Mouse (Mus musculus): ENCODE measurements around the gene Wdpcp.

Gene Wdpcp

DNA sequence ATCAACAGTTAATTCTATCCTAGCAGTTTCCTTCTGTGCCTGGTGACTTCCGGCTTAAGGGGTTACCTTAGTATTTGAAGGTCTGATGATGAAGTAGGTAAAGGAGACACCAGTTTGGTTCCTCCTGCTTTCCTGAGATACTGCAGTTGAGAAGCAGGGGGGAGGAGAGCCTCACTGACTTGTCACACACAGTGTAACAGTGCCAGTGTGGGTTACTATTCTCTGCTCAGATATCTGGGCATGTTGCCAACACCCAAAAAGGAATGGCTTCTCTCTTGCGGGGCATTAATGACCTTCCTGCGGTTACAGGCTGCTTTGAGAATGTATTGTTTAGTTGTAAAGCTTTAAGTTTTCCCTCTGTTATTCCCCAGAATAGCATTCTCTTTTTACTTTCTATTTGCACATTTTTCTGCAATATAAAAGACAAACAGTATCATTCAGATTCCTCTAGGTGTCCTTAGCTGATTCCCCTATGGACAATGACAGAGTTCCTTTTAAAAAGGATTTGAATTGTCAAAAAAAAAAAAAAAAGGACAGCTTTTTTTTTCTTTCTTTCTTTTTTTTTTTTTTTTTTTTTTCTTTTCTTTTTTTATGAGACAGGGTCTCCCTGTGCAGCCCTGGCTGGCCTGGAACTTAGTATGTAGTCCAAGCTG lies 2.5 kb upstream of the Wdpcp start:
- DNase-seq, result no peak

GRCm38 (mm10) chr11:21570109-21570474 lies 1.9 kb upstream of the Wdpcp start:
- no peak for DNase-seq

GRCm38 (mm10) chr11:21570973-21571372 lies 1.1 kb upstream of the Wdpcp start:
- peak; percentile 44 for DNase-seq

DNA sequence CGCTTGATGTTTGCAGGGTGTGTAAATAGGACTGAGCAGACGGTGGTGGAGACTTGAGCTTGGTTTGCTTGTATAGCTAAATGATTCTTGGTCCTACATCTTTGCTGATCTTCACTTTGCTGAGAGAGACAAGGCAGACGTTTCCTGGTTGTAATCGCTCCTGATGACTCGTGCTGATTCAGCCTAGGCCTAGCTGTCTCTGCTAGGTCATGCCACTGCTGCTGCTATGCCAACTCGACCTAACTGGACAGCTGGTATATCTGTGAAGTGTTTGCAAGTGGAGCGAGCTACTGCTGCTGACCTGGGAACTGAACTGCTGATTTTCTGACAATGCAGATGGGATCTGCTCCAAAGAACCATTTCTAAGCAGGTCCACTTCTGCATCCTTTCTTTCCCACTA lies 9.4 kb downstream of the Wdpcp start:
- no peak for DNase-seq

GRCm38 (mm10) chr11:21583286-21583685 lies 11.3 kb downstream of the Wdpcp start:
- DNase-seq, result no peak

DNA sequence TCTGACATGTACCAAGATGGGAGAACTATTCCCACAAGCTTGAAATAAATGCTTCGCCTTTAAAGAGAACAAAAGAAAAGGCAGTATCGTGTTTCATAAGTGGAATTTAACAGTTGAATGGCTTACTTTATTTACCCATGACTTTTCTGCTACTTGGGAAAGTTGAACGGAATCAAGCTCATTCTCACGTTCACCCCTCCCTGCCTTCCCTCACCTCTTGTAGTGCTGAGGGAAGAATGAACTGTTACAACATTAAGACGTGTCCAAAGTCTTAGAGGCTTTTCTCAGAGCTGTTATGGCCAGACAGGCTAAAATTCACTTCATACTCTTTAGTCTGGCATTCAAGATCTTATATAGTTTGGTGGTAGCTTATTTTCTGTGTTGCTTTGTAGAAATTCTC lies 30.5 kb downstream of the Wdpcp start:
- no peak for DNase-seq

GRCm38 (mm10) chr11:21615915-21616314 lies 43.9 kb downstream of the Wdpcp start:
- DNase-seq, result no peak

GRCm38 (mm10) chr11:21634171-21634907 lies 62.3 kb downstream of the Wdpcp start:
- no peak for DNase-seq

DNA sequence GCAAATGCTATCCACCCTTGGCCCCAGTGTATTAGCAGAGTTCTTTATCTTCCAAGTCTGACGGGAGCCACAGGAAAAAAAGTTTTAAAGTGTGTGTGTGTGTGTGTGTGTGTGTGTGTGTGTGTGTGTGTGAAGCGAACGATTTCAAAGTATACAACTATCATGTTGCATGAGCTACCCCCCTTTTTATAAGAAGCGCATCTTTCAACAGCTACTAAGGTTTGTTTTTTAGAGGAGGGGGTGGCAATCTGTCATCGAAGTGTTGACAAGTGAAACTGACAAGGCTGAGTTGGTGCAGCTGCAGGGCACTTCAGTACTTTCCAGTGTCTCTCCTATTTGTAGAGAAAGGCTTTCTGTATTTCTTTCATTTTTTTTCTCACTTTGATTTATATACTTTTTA lies 66.3 kb downstream of the Wdpcp start:
- no peak for DNase-seq

DNA sequence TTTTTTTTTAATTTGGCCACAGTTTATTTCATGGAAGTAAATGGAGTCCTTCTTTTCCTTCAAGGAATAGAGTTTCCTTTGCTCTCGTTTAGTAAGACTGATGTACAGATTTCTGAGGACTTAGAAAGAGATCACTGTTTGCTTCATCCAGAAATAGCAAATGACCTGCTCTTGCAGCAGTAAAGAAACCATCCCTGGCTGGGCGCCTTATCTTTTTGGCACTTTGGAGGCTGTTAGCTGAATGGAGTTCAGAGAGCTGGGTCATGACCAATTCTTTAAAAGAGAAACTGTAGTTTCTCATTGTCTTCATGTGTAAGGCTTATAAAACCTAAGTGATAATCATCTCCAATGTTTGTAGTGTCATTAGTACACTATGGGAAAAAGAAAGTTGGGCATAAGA lies 67.5 kb downstream of the Wdpcp start:
- no peak for DNase-seq

- no peak for DNase-seq
Observed at GRCm38 (mm10) chr11:21644231-21644630, 72.2 kb downstream of the Wdpcp start.

- DNase-seq, result no peak
Observed at GRCm38 (mm10) chr11:21646136-21646535, 74.1 kb downstream of the Wdpcp start.

- peak; percentile 16 for DNase-seq
Observed at GRCm38 (mm10) chr11:21658985-21659384, 87.0 kb downstream of the Wdpcp start.

GRCm38 (mm10) chr11:21677034-21677433 lies 105.0 kb downstream of the Wdpcp start:
- no peak for DNase-seq

DNA sequence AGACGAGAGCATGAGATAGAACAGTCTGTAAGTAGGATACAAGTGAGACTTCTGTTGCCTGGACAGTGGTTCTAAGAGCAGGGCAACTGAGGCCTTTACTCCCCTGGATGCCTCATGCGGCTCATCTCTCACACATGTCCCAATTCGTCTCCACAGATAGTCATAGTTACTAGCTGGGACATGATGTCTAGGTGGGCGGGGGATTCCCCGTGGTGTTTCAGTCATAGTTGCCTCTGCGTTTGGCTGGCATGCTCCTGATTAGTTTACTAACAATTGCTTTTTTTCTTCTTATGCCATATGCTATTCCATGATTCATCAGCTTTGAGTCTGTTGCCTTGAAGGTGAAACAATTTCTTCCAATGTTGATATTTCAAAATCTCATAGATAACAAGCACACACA lies 116.4 kb downstream of the Wdpcp start:
- peak; percentile 11 for DNase-seq

DNA sequence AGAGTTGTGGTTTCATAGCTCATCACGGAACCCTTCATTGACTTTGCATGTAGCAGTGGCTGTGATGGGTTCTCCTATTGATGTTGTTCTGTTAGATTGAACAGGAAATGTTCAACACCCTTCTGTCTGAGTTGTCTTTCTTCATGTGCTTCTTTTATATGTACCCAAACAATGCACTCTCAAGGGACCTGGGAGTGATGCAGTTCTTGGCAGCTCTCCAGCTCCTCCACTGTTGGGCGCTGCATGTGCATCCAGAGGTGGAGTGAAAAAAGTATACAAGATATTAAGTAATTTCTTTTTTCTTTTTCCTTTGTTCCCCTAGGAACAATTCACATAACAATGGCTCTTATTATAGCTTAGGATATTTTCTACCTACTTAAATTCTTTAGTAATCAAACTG lies 118.7 kb downstream of the Wdpcp start:
- DNase-seq, result no peak

- DNase-seq, result no peak
Observed at GRCm38 (mm10) chr11:21694087-21694486, 122.1 kb downstream of the Wdpcp start.

DNA sequence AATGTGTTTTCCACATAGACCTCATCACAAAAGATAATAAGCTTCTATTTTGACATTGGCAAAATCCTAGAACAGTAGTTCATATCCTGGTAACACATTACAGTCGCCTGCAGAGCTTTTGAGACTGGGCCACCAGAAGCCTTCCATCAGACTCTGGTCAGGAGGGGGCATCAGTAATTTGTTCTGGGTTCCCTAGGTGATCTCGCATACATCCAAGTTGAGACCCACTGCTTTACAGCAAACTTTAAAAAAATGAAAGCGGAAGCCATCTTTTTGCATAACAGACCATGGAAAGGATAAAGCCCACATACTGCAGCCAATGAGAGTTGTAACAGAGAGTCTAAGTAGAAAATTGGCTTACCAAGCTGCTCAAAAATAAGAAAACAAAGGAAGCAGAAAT lies 125.6 kb downstream of the Wdpcp start:
- DNase-seq, result no peak

GRCm38 (mm10) chr11:21713508-21713907 lies 141.5 kb downstream of the Wdpcp start:
- DNase-seq, result no peak

DNA sequence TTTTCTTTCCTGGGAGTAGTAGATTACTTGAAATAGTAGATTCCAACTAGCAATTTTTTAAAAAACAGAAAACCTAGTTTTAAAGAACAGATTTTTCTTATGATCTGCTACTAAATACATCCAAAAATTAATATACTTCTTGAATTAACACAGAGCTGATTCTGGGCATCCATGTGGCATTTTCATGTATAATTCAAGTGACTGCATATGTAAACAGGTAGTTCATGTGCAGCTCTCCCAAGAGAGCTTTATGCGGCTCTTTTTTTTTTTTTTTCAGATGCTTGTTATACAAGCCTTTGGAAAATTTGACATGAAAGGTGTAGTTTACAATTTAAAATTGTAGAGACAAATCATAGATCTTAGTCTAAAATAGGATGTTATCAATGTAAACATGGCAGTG lies 142.0 kb downstream of the Wdpcp start:
- DNase-seq, result no peak

GRCm38 (mm10) chr11:21726329-21726728 lies 154.3 kb downstream of the Wdpcp start:
- no peak for DNase-seq

DNA sequence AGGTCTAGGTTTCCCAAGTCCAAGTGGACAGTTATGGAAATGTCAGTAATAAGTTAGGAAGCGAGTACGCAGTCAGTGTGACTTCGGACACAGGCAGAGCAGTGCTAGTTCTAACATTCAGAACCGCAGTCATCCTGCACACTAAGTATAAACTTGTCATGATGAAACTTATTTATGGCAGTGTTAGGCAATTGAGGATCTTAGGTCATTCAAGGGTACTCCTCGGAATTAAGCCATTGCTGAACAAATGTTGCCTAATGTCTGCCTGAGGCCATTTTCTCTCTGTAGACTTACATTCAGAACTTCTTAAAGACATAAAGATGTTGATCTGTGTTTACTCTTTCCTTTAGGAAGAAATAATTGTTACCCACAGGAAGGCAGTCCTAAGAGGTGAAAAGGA lies 157.0 kb downstream of the Wdpcp start:
- no peak for DNase-seq

GRCm38 (mm10) chr11:21729961-21730360 lies 157.9 kb downstream of the Wdpcp start:
- DNase-seq, result no peak

GRCm38 (mm10) chr11:21735272-21735671 lies 163.2 kb downstream of the Wdpcp start:
- no peak for DNase-seq

- DNase-seq, result no peak
Observed at GRCm38 (mm10) chr11:21749487-21749886, 177.5 kb downstream of the Wdpcp start.

Measured in thymus, postnatal 4 days (tissue).